Mouse (Mus musculus): ENCODE measurements around the gene Cers6. TPM values are rescaled to one million over a fixed set of nuclear protein-coding genes. Genes with fewer than 3 reads are reported as not detected.

The Cers6 gene
- polyA plus RNA-seq, 1 experiment from 2014 or later, result 66.7 TPM

- Histone ChIP-seq H3K9me3 (no peaks in the 10 kb centered on the region), H3K9ac (no peak overlapping the region), H3K4me3 (no peak overlapping the region), H3K4me1 (peaks cover 15% of the 10 kb centered on the region), H3K4me2 (replicated peaks) (no peak overlapping the region), H3K36me3 (no peaks in the 10 kb centered on the region), H3K27ac (no peak overlapping the region), H3K27me3 (replicated peaks) (no peaks in the 10 kb centered on the region)
- ATAC-seq (ENCODE audit: low FRiP score, low read depth), result no peak
- WGBS, result 85% methylated on average over 9 of the region's 9 CpGs
Observed at GRCm38 (mm10) chr2:68981302-68981701, 120.1 kb downstream of the Cers6 start.

GRCm38 (mm10) chr2:68981756-68982409, 120.6 kb downstream of the Cers6 start:
- Histone ChIP-seq H3K9me3 (no peaks in the 10 kb centered on the region), H3K4me2 (replicated peaks) (no peak overlapping the region), H3K4me3 (no peak overlapping the region), H3K27ac (no peak overlapping the region), H3K36me3 (no peaks in the 10 kb centered on the region), H3K4me1 (peaks cover 15% of the 10 kb centered on the region), H3K9ac (no peak overlapping the region), H3K27me3 (replicated peaks) (no peaks in the 10 kb centered on the region)
- no peak for ATAC-seq (ENCODE audit: low FRiP score, low read depth)
- WGBS, result 66% methylated on average over 11 of the region's 11 CpGs

- no peak overlapping the region for H3K9ac ChIP-seq
- H3K9me3 ChIP-seq, result no peaks in the 10 kb centered on the region
- WGBS, result 84% methylated on average over 3 of the region's 3 CpGs
- no peak overlapping the region for H3K4me3 ChIP-seq
- ATAC-seq (ENCODE audit: low FRiP score, low read depth), result no peak
- H3K27me3 ChIP-seq (replicated peaks), result no peaks in the 10 kb centered on the region
- no peak overlapping the region for H3K4me2 ChIP-seq (replicated peaks)
- H3K4me1 ChIP-seq, result peaks cover 15% of the 10 kb centered on the region
- H3K27ac ChIP-seq, result no peak overlapping the region
- H3K36me3 ChIP-seq, result no peaks in the 10 kb centered on the region
Observed at GRCm38 (mm10) chr2:68982979-68983378, 121.7 kb downstream of the Cers6 start.

GRCm38 (mm10) chr2:68983431-68983830, 122.2 kb downstream of the Cers6 start:
- H3K4me2 ChIP-seq (replicated peaks), result no peak overlapping the region
- no peak overlapping the region for H3K4me3 ChIP-seq
- no peak overlapping the region for H3K27ac ChIP-seq
- peaks cover 15% of the 10 kb centered on the region for H3K4me1 ChIP-seq
- no peak overlapping the region for H3K9ac ChIP-seq
- H3K36me3 ChIP-seq, result no peaks in the 10 kb centered on the region
- ATAC-seq (ENCODE audit: low FRiP score, low read depth), result no peak
- H3K9me3 ChIP-seq, result no peaks in the 10 kb centered on the region
- H3K27me3 ChIP-seq (replicated peaks), result no peaks in the 10 kb centered on the region
- WGBS, result 87% methylated on average over 3 of the region's 3 CpGs

GRCm38 (mm10) chr2:68989117-68989516, 127.9 kb downstream of the Cers6 start:
- H3K27ac ChIP-seq, result no peak overlapping the region
- ATAC-seq (ENCODE audit: low FRiP score, low read depth), result no peak
- no peak overlapping the region for H3K4me2 ChIP-seq (replicated peaks)
- WGBS, result 94% methylated on average over 6 of the region's 6 CpGs
- no peaks in the 10 kb centered on the region for H3K27me3 ChIP-seq (replicated peaks)
- no peak overlapping the region for H3K9ac ChIP-seq
- H3K9me3 ChIP-seq, result no peaks in the 10 kb centered on the region
- H3K4me3 ChIP-seq, result no peak overlapping the region
- H3K4me1 ChIP-seq, result peaks cover 10% of the 10 kb centered on the region
- no peaks in the 10 kb centered on the region for H3K36me3 ChIP-seq

- Histone ChIP-seq H3K27me3 (replicated peaks) (no peaks in the 10 kb centered on the region), H3K27ac (no peak overlapping the region), H3K36me3 (no peaks in the 10 kb centered on the region), H3K9me3 (no peaks in the 10 kb centered on the region), H3K9ac (no peak overlapping the region), H3K4me3 (no peak overlapping the region), H3K4me1 (no peaks in the 10 kb centered on the region), H3K4me2 (replicated peaks) (no peak overlapping the region)
- 92% methylated on average over 5 of the region's 5 CpGs for WGBS
- ATAC-seq (ENCODE audit: low FRiP score, low read depth), result no peak
Observed at GRCm38 (mm10) chr2:68992629-68993028, 131.4 kb downstream of the Cers6 start.

- Histone ChIP-seq H3K4me3 (no peak overlapping the region), H3K4me2 (replicated peaks) (no peak overlapping the region), H3K36me3 (no peaks in the 10 kb centered on the region), H3K27me3 (replicated peaks) (no peaks in the 10 kb centered on the region), H3K4me1 (no peaks in the 10 kb centered on the region), H3K27ac (no peak overlapping the region), H3K9me3 (no peaks in the 10 kb centered on the region), H3K9ac (no peak overlapping the region)
- no peak for ATAC-seq (ENCODE audit: low FRiP score, low read depth)
Observed at GRCm38 (mm10) chr2:68994441-68994840, 133.2 kb downstream of the Cers6 start.

GRCm38 (mm10) chr2:68995723-68996122, 134.5 kb downstream of the Cers6 start:
- Histone ChIP-seq H3K9me3 (no peaks in the 10 kb centered on the region), H3K27ac (no peak overlapping the region), H3K4me3 (no peak overlapping the region), H3K36me3 (no peaks in the 10 kb centered on the region), H3K9ac (no peak overlapping the region), H3K4me1 (no peaks in the 10 kb centered on the region), H3K4me2 (replicated peaks) (no peak overlapping the region), H3K27me3 (replicated peaks) (no peaks in the 10 kb centered on the region)
- ATAC-seq (ENCODE audit: low FRiP score, low read depth), result no peak

GRCm38 (mm10) chr2:68996268-68996667, 135.0 kb downstream of the Cers6 start:
- Histone ChIP-seq H3K27ac (no peak overlapping the region), H3K4me1 (no peaks in the 10 kb centered on the region), H3K9ac (no peak overlapping the region), H3K9me3 (no peaks in the 10 kb centered on the region), H3K36me3 (no peaks in the 10 kb centered on the region), H3K4me2 (replicated peaks) (no peak overlapping the region), H3K4me3 (no peak overlapping the region), H3K27me3 (replicated peaks) (no peaks in the 10 kb centered on the region)
- ATAC-seq (ENCODE audit: low FRiP score, low read depth), result no peak
- WGBS, result 95% methylated on average over 1 of the region's 1 CpGs

GRCm38 (mm10) chr2:69004001-69004400, 142.8 kb downstream of the Cers6 start:
- H3K4me1 ChIP-seq, result no peaks in the 10 kb centered on the region
- H3K4me2 ChIP-seq (replicated peaks), result no peak overlapping the region
- H3K4me3 ChIP-seq, result no peak overlapping the region
- H3K9ac ChIP-seq, result no peak overlapping the region
- H3K27me3 ChIP-seq (replicated peaks), result no peaks in the 10 kb centered on the region
- no peaks in the 10 kb centered on the region for H3K36me3 ChIP-seq
- no peak for ATAC-seq (ENCODE audit: low FRiP score, low read depth)
- 54% methylated on average over 5 of the region's 5 CpGs for WGBS
- no peak overlapping the region for H3K27ac ChIP-seq
- no peaks in the 10 kb centered on the region for H3K9me3 ChIP-seq

GRCm38 (mm10) chr2:69011392-69011791, 150.2 kb downstream of the Cers6 start:
- H3K36me3 ChIP-seq, result no peaks in the 10 kb centered on the region
- peaks cover 21% of the 10 kb centered on the region for H3K4me1 ChIP-seq
- 32% methylated on average over 7 of the region's 7 CpGs for WGBS
- no peak overlapping the region for H3K27ac ChIP-seq
- H3K27me3 ChIP-seq (replicated peaks), result no peaks in the 10 kb centered on the region
- ATAC-seq (ENCODE audit: low FRiP score, low read depth), result peak; percentile 95
- no peak overlapping the region for H3K4me3 ChIP-seq
- H3K9me3 ChIP-seq, result no peaks in the 10 kb centered on the region
- peak overlapping the region; percentile 32; the same call in 1 of the 2 replicates for H3K4me2 ChIP-seq (replicated peaks)
- no peak overlapping the region for H3K9ac ChIP-seq

GRCm38 (mm10) chr2:69011860-69012259, 150.6 kb downstream of the Cers6 start:
- H3K9ac ChIP-seq, result no peak overlapping the region

GRCm38 (mm10) chr2:69014241-69014640, 153.0 kb downstream of the Cers6 start:
- Histone ChIP-seq H3K9me3 (no peaks in the 10 kb centered on the region), H3K4me2 (replicated peaks) (no peak overlapping the region), H3K27ac (no peak overlapping the region), H3K9ac (no peak overlapping the region), H3K27me3 (replicated peaks) (no peaks in the 10 kb centered on the region), H3K4me3 (no peak overlapping the region), H3K36me3 (no peaks in the 10 kb centered on the region), H3K4me1 (peaks cover 21% of the 10 kb centered on the region)
- 97% methylated on average over 9 of the region's 9 CpGs for WGBS
- ATAC-seq (ENCODE audit: low FRiP score, low read depth), result no peak

More at GRCm38 (mm10) chr2:69011860-69012259, 150.6 kb downstream of the Cers6 start:
- H3K9me3 ChIP-seq, result no peaks in the 10 kb centered on the region
- no peaks in the 10 kb centered on the region for H3K27me3 ChIP-seq (replicated peaks)
- no peak overlapping the region for H3K4me3 ChIP-seq
- H3K4me1 ChIP-seq, result peaks cover 21% of the 10 kb centered on the region
- H3K36me3 ChIP-seq, result no peaks in the 10 kb centered on the region
- peak overlapping the region; percentile 32; the same call in 1 of the 2 replicates for H3K4me2 ChIP-seq (replicated peaks)
- no peak overlapping the region for H3K27ac ChIP-seq
- peak; percentile 49; the same call in 1 of the 2 replicates for ATAC-seq (ENCODE audit: low FRiP score, low read depth)
- 75% methylated on average over 2 of the region's 2 CpGs for WGBS

Data from neural tube, embryonic 12.5 days (tissue).